Mouse (Mus musculus) heart, adult 2 months (tissue): ENCODE measurements around the gene Tdrd1.

Experiments
- CTCF ChIP-seq: fragments of 200-600 bp; IDR thresholded peaks from 2 replicates; pipeline ENCODE4 v1.8.1; 2022; ENCODE audit warnings: antibody characterized with exemption, mild to moderate bottlenecking, moderate library complexity
- EP300 ChIP-seq: fragments of 200-500 bp; IDR thresholded peaks from 2 replicates; pipeline ENCODE4 v1.6.1; 2011; ENCODE audit warnings: low read depth, low read length, control low read depth; ENCODE audit not compliant: insufficient read depth
- POLR2A ChIP-seq: fragments of 200-500 bp; IDR thresholded peaks from 2 replicates; pipeline ENCODE4 v1.6.1; 2011; ENCODE audit warnings: mild to moderate bottlenecking, low read depth, low read length, control low read depth; ENCODE audit not compliant: insufficient read depth

DNA sequence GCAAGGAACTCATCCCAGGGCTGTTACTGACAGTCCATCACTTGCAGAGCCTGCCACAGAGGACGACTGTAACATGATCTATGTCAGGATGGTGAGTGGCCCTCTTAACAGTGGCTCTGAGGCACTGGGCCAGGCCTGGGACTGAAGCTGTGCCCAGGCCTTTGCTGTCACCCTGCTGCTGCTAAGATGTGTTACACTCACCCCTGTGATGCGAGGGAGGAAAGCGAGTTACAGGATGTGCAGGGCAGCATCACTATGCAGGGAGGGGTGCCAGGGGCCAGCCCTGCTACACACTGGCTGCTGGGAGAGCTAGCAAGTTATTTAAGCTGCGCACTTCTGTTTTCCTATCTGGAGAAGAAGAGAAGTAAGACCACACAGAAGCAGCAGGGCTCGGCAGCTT is 30.4 kb downstream of the Tdrd1 start:
- TF ChIP-seq POLR2A (no peak), CTCF (peak; percentile 25), EP300 (no peak)
